Mouse (Mus musculus) liver, postnatal 0 days (tissue): ENCODE data around the gene Ccdc28b. TPM values are rescaled to one million over a fixed set of nuclear protein-coding genes. Genes with fewer than 3 reads are reported as not detected.

Source experiments
- ATAC-seq: fragments of 200-750 bp; cut with Nextera tagmentation; 2 replicates; pipeline ENCODE4 v1.8.0; 2017; ENCODE audit warnings: mild to moderate bottlenecking, moderate library complexity
- DNase-seq: peaks from one replicate; pipeline ENCODE4 v3.0.0-alpha.2; 2016
- H3K27ac ChIP-seq: fragments of 300-500 bp; sonication (generic); 2 replicates; pipeline ENCODE4 v1.5.1; 2014; ENCODE audit warnings: antibody characterized with exemption, moderate library complexity, mild to moderate bottlenecking, low read depth
- H3K27me3 ChIP-seq: fragments of 300-500 bp; sonication (generic); 2 replicates; pipeline ENCODE4 v1.6.1; 2014; ENCODE audit warnings: low read length, control low read depth, mixed read lengths; ENCODE audit not compliant: insufficient read depth
- H3K36me3 ChIP-seq: fragments of 300-500 bp; sonication (generic); replicated peaks from 2 replicates; pipeline ENCODE4 v1.6.1; 2014; ENCODE audit warnings: mild to moderate bottlenecking, control low read depth, low read length, moderate library complexity, mixed read lengths; ENCODE audit not compliant: insufficient read depth
- H3K4me1 ChIP-seq: fragments of 300-500 bp; sonication (generic); 2 replicates; pipeline ENCODE4 v1.6.1; 2014; ENCODE audit warnings: antibody characterized with exemption, mild to moderate bottlenecking, control low read depth; ENCODE audit not compliant: insufficient read depth
- H3K4me2 ChIP-seq: fragments of 300-500 bp; sonication (generic); 2 replicates; pipeline ENCODE4 v1.6.1; 2014; ENCODE audit warnings: low read depth, mild to moderate bottlenecking, low read length, moderate library complexity, mixed read lengths
- H3K4me3 ChIP-seq: fragments of 300-500 bp; sonication (generic); 2 replicates; pipeline ENCODE4 v1.5.1; 2014; ENCODE audit warnings: low read depth, low read length
- H3K9ac ChIP-seq: fragments of 300-500 bp; sonication (generic); replicated peaks from 2 replicates; pipeline ENCODE4 v1.6.1; 2014; ENCODE audit warnings: mild to moderate bottlenecking, moderate library complexity
- H3K9me3 ChIP-seq: fragments of 300-500 bp; sonication (generic); 2 replicates; pipeline ENCODE4 v1.6.1; 2016; ENCODE audit warnings: mild to moderate bottlenecking, control low read depth, low read length, mixed read lengths
- CTCF ChIP-seq: sonication (generic); IDR thresholded peaks from 2 replicates; pipeline ENCODE4 v1.5.1; 2016; ENCODE audit warnings: antibody characterized with exemption, low read depth
- EP300 ChIP-seq: IDR thresholded peaks from 2 replicates; pipeline ENCODE4 v1.6.1; 2016; ENCODE audit warnings: antibody characterized with exemption, low read depth, mild to moderate bottlenecking
- WGBS: fragments of 180-500 bp; shearing (Covaris S2); extraction: QIAGEN DNeasy Blood & Tissue Kit; methylation state at CpG from one replicate; pipeline ENCODE4 v1.1.7; 2014; ENCODE audit not compliant: insufficient replicate concordance; 5-methylcytosine and 5-hydroxymethylcytosine counted together
- polyA plus RNA-seq: library from polyadenylated mRNA; unstranded; fragments of >200 nt; fragmentation: Nextera tagmentation; extraction: Ambion mirVana; gene quantifications from 2 replicates; pipeline ENCODE4 v1.2.1, GENCODE M21; 2015

The Ccdc28b gene
- polyA plus RNA-seq, 1 experiment from 2014 or later: 13.1 TPM

GRCm38 (mm10) chr4:129621283-129621841 lies 2.4 kb downstream of the Ccdc28b start:
- Histone ChIP-seq H3K27ac (no peak overlapping the region), H3K27me3 (no peaks in the 10 kb centered on the region), H3K4me1 (peaks cover 34% of the 10 kb centered on the region), H3K4me2 (no peak overlapping the region), H3K9me3 (no peaks in the 10 kb centered on the region), H3K9ac (no peak overlapping the region), H3K4me3 (no peak overlapping the region), H3K36me3 (peaks cover 2% of the 10 kb centered on the region; the same call in 1 of the 2 replicates)
- no peak for ATAC-seq
- TF ChIP-seq CTCF: no peak
- TF ChIP-seq EP300: no peak
- no peak for DNase-seq
- 76% methylated on average over 8 of the region's 8 CpGs for WGBS

DNA sequence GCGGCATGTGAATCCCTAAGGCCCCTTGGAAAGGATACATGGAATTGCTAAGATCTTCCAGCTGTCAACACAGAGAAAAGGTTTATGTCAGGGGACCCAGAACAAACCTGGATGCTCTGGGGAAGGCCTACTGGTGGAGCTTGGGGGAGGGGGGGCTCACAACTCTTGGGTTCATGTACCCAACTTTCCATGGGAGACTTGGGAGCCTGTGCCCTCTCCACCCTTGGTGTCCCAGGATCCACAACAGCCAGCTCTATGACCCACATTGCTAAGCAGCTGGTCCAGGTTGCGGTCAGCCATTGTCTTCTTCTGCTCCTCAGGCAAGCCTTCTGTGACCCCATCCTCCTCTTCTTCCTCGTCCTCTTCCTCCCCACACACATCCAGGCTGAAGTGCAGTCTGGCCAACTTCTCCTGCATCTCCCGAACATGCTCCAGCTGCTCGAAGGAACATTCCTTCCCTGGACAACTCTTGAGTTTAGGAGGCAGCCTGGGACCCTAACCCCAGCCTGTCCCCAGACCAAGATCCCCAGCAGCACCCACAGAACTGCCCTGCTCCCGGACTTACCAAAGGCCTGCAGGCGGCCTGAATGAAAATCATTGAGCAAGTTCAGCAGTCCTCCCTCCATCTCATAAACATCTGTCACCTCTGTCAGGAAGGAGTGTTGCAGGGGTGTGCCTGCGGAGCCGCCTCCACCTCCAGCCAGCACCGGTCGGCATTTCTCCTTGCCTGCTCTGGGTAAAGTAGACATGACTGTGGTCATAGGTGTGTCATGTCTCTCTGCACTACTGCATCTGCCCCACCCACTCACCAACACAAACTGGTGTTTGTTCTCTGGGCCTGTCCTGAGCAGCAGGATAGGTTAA lies 3.1 kb downstream of the Ccdc28b start:
- Histone ChIP-seq H3K4me1 (peaks cover 32% of the 10 kb centered on the region), H3K27ac (peak overlapping the region; percentile 11; the same call in 1 of the 2 replicates)

DNA sequence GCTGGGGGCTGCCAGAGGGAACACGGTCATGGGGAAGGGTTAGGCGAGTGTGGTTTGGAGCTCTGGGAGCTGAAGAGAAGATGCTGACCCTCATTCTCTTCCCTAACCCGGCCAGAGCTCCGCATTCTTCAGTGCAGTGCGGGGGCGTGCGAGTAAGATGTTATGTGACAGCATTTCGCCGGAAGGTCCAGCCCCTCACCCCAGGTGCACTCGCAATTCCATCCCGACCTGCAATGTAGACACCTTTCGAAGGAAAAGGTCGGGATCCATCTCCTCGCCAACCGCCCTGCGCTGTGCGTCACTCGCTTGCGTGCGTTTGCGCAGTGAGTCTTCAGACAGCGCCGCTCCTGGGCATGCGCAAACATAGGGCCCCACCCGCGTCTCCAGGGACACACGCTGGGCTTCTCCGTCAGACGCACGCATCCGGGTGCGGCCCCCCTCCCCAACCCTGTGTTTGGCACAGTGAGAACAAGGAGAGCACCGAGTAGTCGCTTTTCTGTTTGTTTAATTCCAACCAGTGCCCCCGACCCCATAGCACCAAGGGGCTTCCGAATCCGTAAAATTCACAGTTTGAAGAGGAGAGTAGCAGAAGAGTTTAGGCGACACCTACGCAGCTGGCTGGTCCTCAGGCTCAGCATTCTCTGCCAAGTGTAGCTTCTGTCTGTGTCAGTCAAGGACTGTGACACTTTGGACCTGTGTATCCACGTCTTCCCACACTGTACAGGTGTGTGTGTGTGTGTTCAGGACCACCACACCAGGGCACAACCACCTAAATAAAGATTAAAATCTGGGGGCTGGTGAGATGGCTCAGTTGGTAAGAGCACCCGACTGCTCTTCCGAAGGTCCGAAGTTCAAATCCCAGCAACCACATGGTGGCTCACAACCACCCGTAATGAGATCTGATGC lies 4.7 kb downstream of the Ccdc28b start, which contains the start of gene Iqcc:
Gene Iqcc (minus strand): TSS at position 314 of the 906 bp plus-strand sequence.
- Histone ChIP-seq H3K4me2 (peak within 1 kb of the TSS; percentile 98), H3K27me3 (no peaks in the 10 kb centered on the region), H3K9ac (peak within 1 kb of the TSS; percentile 78), H3K36me3 (peaks cover 2% of the 10 kb centered on the region; the same call in 1 of the 2 replicates), H3K9me3 (no peaks in the 10 kb centered on the region), H3K4me1 (peaks cover 20% of the 10 kb centered on the region), H3K27ac (peak within 1 kb of the TSS; percentile 77), H3K4me3 (peak within 1 kb of the TSS; percentile 75)
- TF ChIP-seq CTCF (peak; percentile 49), EP300 (no peak)
- 4% methylated on average over 43 of the region's 44 CpGs for WGBS
- peak; percentile 94 for DNase-seq
- ATAC-seq: peak; percentile 91

More for the DNA sequence above, 3.1 kb downstream of the Ccdc28b start:
- H3K27me3 ChIP-seq: no peaks in the 10 kb centered on the region
- TF ChIP-seq EP300: no peak
- TF ChIP-seq CTCF: no peak
- no peak overlapping the region for H3K9ac ChIP-seq
- no peak overlapping the region for H3K4me2 ChIP-seq
- ATAC-seq (no peak), DNase-seq (peak; percentile 12)
- no peaks in the 10 kb centered on the region for H3K9me3 ChIP-seq
- H3K4me3 ChIP-seq: no peak overlapping the region
- H3K36me3 ChIP-seq: peaks cover 2% of the 10 kb centered on the region; the same call in 1 of the 2 replicates
- 85% methylated on average over 11 of the region's 11 CpGs for WGBS

DNA sequence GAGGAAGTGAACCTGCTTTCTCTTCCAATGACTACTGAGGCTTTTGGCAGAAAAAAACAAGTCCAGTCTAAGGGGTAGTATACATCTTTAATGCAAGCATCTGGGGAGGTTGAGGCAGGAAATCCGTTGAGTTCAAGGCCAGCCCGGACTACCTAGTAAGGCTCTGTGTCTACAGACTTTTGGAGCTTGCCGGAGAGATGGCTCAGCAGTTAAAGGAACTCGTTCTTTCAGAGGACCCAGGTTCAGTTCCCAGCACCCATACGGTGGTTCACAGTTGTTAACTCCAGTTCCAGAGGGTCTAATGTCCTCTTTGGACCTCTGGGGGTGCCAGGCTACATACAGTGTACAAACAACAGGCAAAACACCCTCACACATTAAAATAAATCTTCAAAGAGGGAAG lies 5.7 kb downstream of the Ccdc28b start:
- ATAC-seq (no peak), DNase-seq (no peak)
- H3K4me3 ChIP-seq: peak overlapping the region; percentile 75
- H3K36me3 ChIP-seq: peaks cover 2% of the 10 kb centered on the region; the same call in 1 of the 2 replicates
- H3K4me2 ChIP-seq: peak overlapping the region; percentile 98
- H3K9me3 ChIP-seq: no peaks in the 10 kb centered on the region
- H3K27ac ChIP-seq: no peak overlapping the region; the same call in 1 of the 2 replicates
- no peaks in the 10 kb centered on the region for H3K27me3 ChIP-seq
- H3K4me1 ChIP-seq: peaks cover 16% of the 10 kb centered on the region
- TF ChIP-seq CTCF: no peak
- TF ChIP-seq EP300: no peak
- H3K9ac ChIP-seq: peak overlapping the region; percentile 78
- 93% methylated on average over 5 of the region's 5 CpGs for WGBS

DNA sequence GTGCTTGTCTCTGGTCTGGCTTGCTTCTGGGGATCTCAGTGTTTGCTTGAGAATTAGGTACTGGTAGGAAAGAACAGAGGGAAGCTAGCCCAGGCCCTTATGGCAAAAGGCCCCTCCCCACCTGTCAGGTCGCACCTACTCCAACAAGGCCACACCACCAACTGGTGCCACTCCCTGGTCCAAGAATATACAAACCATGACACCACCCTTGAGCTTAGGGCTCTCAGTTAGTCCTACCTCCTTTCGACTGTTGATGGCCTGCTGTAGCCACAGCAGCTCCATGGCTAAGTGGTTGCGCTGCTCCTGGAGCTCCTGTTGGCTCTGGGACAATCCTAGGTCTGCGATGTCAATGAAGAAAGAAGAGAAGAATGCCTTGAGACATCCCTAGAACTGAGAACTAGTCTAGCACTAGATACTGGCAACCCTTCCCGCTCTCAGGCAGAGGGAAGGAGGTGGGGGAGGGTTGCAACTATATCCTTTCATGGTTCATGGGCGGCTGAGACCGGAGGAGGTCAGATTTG lies 6.6 kb downstream of the Ccdc28b start:
- no peak overlapping the region for H3K4me3 ChIP-seq
- H3K27me3 ChIP-seq: no peaks in the 10 kb centered on the region
- no peaks in the 10 kb centered on the region for H3K9me3 ChIP-seq
- no peak overlapping the region for H3K4me2 ChIP-seq
- TF ChIP-seq EP300 (no peak), CTCF (no peak)
- no peak overlapping the region for H3K27ac ChIP-seq
- WGBS: 90% methylated on average over 7 of the region's 7 CpGs
- peaks cover 8% of the 10 kb centered on the region; the same call in 1 of the 2 replicates for H3K4me1 ChIP-seq
- ATAC-seq: no peak
- no peak overlapping the region for H3K9ac ChIP-seq
- H3K36me3 ChIP-seq: peaks cover 2% of the 10 kb centered on the region; the same call in 1 of the 2 replicates
- no peak for DNase-seq
